Mouse (Mus musculus): ENCODE results near the gene Stom.

DNA sequence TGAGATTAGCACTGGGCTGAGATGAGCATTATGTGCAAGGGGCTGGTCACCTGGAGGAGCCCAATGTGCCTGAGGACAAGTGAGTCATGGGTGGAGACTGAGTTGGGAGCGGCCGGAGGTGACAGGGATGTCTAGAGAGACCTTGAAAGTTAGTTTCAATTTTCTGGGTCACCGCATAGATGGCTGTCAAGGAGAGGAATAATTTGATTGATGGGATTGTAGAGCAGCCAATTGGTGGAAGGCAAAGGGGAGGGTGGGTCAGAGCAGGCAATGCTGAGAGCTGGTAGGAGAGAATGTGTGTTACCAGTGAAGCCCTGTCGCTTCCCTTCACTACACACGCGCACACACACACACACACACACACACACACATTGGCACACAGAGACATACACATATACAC is 67.6 kb downstream of the Stom start:
- TF ChIP-seq POLR2A (IDR thresholded peaks at IDR 0.05; ENCODE audit: control insufficient read depth, low read depth, low read length) (no peak), CTCF (IDR thresholded peaks at IDR 0.05; ENCODE audit: control insufficient read depth, insufficient read depth, insufficient replicate concordance, low read depth, low read length) (no peak)

Data from testis, adult 2 months (tissue).